Mouse (Mus musculus) layer of hippocampus, adult 9-11 months (tissue): ENCODE measurements around the gene Obsl1.

Source experiments
- DNase-seq: peaks from one replicate; pipeline ENCODE4 v3.0.0; 2022

Obsl1 gene

GRCm38 (mm10) chr1:75480735-75481134 is 25.5 kb downstream of the Obsl1 start:
- peak; percentile 61 for DNase-seq

GRCm38 (mm10) chr1:75480036-75480435 is 26.2 kb downstream of the Obsl1 start:
- no peak for DNase-seq

- DNase-seq: no peak
These were observed 26.6 kb downstream of the Obsl1 start for GRCm38 (mm10) chr1:75479635-75479989.

- peak; percentile 97 for DNase-seq
These were observed 27.2 kb downstream of the Obsl1 start, which contains the start of the genes Chpf and Tmem198 for GRCm38 (mm10) chr1:75478916-75479634. Chpf (minus strand) TSS chr1:75479307. Tmem198 (plus strand) TSS chr1:75479532.

GRCm38 (mm10) chr1:75478497-75478896 is 27.8 kb downstream of the Obsl1 start:
- DNase-seq: no peak

- DNase-seq: peak; percentile 53
These were observed 28.3 kb downstream of the Obsl1 start for GRCm38 (mm10) chr1:75477966-75478290.

GRCm38 (mm10) chr1:75477264-75477965 is 28.8 kb downstream of the Obsl1 start:
- DNase-seq: peak; percentile 78

GRCm38 (mm10) chr1:75476441-75476840 is 29.8 kb downstream of the Obsl1 start:
- DNase-seq: no peak

- no peak for DNase-seq
These were observed 36.9 kb downstream of the Obsl1 start for GRCm38 (mm10) chr1:75469287-75469825.

GRCm38 (mm10) chr1:75467215-75467927 is 38.9 kb downstream of the Obsl1 start:
- DNase-seq: peak; percentile 74

- no peak for DNase-seq
These were observed 42.5 kb downstream of the Obsl1 start for GRCm38 (mm10) chr1:75463652-75464204.

GRCm38 (mm10) chr1:75462636-75463035 is 43.6 kb downstream of the Obsl1 start:
- DNase-seq: no peak

- DNase-seq: no peak
These were observed 46.0 kb downstream of the Obsl1 start for GRCm38 (mm10) chr1:75460297-75460696.

GRCm38 (mm10) chr1:75458789-75459684 is 47.2 kb downstream of the Obsl1 start:
- DNase-seq: peak; percentile 59

GRCm38 (mm10) chr1:75458025-75458788 is 48.0 kb downstream of the Obsl1 start:
- DNase-seq: no peak

GRCm38 (mm10) chr1:75457710-75458024 is 48.6 kb downstream of the Obsl1 start:
- no peak for DNase-seq

GRCm38 (mm10) chr1:75456746-75457564 is 49.3 kb downstream of the Obsl1 start:
- no peak for DNase-seq

GRCm38 (mm10) chr1:75455948-75456347 is 50.3 kb downstream of the Obsl1 start:
- no peak for DNase-seq

- DNase-seq: no peak
These were observed 50.8 kb downstream of the Obsl1 start for GRCm38 (mm10) chr1:75455433-75455832.

- DNase-seq: no peak
These were observed 54.4 kb downstream of the Obsl1 start for GRCm38 (mm10) chr1:75451900-75452299.
